Mouse (Mus musculus) adrenal gland, adult 10 weeks (tissue): ENCODE measurements around the gene Zbtb6. TPM values are rescaled to one million over a fixed set of nuclear protein-coding genes. Genes with fewer than 3 reads are reported as not detected.

ENCODE experiments used
- polyA plus RNA-seq: library from polyadenylated mRNA; stranded (reverse); fragments of 350-450 nt; fragmentation: Illumina TruSeq; extraction: RNeasy Lipid Tissue Mini Kit (QIAGEN cat#74804); gene quantifications from one replicate; pipeline ENCODE4 v1.2.3, GENCODE M21; 2014; ENCODE audit warnings: low read depth, low replicate concordance

Gene Zbtb6
- 56.1 TPM for polyA plus RNA-seq

GRCm38 (mm10) chr2:37442611-37443591 lies at the start of gene Zbtb6, which contains the start of the genes Zbtb26 and Rabgap1:
Gene Zbtb6, minus strand, starts transcription at chr2:37443171.
Gene Zbtb26, minus strand, starts transcription at chr2:37443135.
Gene Rabgap1, plus strand, starts transcription at chr2:37443279.

GRCm38 (mm10) chr2:37422306-37423304 lies 20.4 kb downstream of the Zbtb6 start, which contains the start of gene Rc3h2:
Gene Rc3h2, minus strand, starts transcription at chr2:37422903.

Other genes with a start within 250 kb of the Zbtb6 start
- not detected for gene Olfr366, start 231.6 kb downstream of the Zbtb6 start, polyA plus RNA-seq
- gene Olfr368, start 116.7 kb downstream of the Zbtb6 start, polyA plus RNA-seq: not detected
- 111 TPM for gene Pdcl, start 83.8 kb downstream of the Zbtb6 start, polyA plus RNA-seq
- 55.3 TPM for gene Rc3h2, start 20.3 kb downstream of the Zbtb6 start, polyA plus RNA-seq
- 20.5 TPM for gene Zbtb26, start within 50 bp of the Zbtb6 start, polyA plus RNA-seq
- 80.6 TPM for gene Rabgap1, start 108 bp upstream of the Zbtb6 start, polyA plus RNA-seq
- gene Gpr21, start 73.2 kb upstream of the Zbtb6 start, polyA plus RNA-seq: not detected